Mouse (Mus musculus) lung, postnatal 0 days (tissue): ENCODE data around the gene Mff.

ENCODE experiments used
- CTCF ChIP-seq: IDR thresholded peaks from 2 replicates; pipeline ENCODE4 v1.5.1; 2016; ENCODE audit warnings: antibody characterized with exemption, mild to moderate bottlenecking
- EP300 ChIP-seq: IDR thresholded peaks from 2 replicates; pipeline ENCODE4 v1.6.1; 2016; ENCODE audit warnings: antibody characterized with exemption, mild to moderate bottlenecking, control low read depth

- TF ChIP-seq CTCF (no peak), EP300 (no peak)
Measured at GRCm38 (mm10) chr1:82798922-82799321, 74.2 kb downstream of the Mff start.
